Mouse (Mus musculus): ENCODE measurements around the gene Rad51d. TPM values are rescaled to one million over a fixed set of nuclear protein-coding genes. Genes with fewer than 3 reads are reported as not detected.
"Not testable (repeated sequence)": the region's sequence is repeated elsewhere in the genome, so short reads cannot be mapped to it uniquely, and the experiment has no call there.

Gene Rad51d
- total RNA-seq (2021), result 10 to 100 TPM; 10.5 to 12.0 TPM
- long read RNA-seq, experiment 1, transcript Rad51d-201 (10 exons, 3,426 nt), result major isoform, 5 of 5 reads
- long read RNA-seq, experiment 1, partial matches to known transcripts, result 0 of 5 reads
- long read RNA-seq, experiment 1, other reads (novel, unspliced or antisense), result 0 of 5 reads
- long read RNA-seq, experiment 2, transcript Rad51d-201 (10 exons, 3,426 nt), result major isoform, 5 of 5 reads
- long read RNA-seq, experiment 2, partial matches to known transcripts, result 0 of 5 reads
- long read RNA-seq, experiment 2, other reads (novel, unspliced or antisense), result 0 of 5 reads

DNA sequence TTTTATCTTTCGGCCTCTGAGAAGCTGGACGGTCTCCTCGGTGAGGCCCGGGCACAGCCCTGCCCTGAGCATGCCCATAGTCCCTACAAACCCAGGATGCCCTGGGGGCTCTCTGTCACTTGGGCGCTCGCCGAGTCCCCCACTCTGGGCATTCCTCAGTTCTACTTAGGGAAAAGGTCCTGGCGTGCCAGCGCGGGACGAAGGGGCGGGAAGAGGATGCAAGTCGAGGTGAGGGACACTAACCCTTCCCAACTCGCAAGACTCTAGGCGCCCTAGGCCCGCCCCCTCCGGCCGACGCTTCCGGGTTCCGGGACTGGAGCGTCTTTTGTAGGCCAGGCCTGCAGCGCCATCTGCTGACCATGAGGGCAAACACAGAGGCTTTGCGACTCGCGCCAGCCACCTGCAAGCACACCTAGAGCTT is at the start of gene Rad51d:
Gene Rad51d (minus strand): TSS at position 273 of the 421 bp plus-strand sequence.
- DNase-seq, result peak; percentile 95 to 97

GRCm38 (mm10) chr11:82933186-82933585 is 42.8 kb upstream of the Rad51d start:
- DNase-seq, result no peak

- not testable (repeated sequence) for DNase-seq
These were observed 41.4 kb upstream of the Rad51d start for GRCm38 (mm10) chr11:82931671-82932450.

DNA sequence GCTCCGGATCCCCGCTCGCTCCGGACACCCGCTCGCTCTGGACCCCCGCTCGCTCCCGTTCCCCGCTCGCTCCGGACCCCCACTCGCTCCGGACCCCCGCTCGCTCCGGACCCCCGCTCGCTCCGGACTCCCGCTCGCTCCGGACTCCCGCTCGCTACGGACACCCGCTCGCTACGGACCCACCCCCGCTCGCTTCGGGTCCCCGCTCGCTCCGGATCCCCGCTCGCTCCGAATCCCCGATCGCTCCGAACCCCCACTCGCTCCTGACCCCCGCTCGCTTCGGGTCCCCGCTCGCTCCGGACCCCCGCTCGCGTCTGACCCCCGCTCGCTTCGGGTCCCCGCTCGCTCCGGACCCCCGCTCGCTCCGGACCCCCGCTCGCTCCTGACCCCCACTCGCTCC is 40.7 kb upstream of the Rad51d start:
- DNase-seq, result not testable (repeated sequence)

DNA sequence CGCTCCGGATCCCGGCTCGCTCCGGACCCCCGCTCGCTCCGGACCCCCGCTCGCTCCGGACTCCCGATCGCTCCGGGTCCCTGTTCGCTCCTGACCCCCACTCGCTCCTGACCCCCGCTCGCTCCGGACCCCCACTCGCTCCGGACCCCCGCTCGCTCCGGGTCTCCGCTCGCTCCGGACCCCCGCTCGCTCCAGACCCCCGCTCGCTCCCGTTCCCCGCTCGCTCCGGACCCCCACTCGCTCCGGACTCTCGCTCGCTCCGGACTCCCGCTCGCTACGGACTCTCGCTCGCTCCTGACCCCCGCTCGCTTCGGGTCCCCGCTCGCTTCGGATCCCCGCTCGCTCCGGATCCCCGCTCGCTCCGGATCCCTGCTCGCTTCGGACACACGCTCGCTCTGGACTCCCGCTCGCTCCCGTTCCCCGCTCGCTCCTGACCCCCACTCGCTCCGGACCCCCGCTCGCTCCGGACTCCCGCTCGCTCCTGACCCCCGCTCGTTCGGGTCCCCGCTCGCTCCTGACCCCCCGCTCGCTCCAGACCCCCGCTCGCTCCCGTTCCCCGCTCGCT is 40.1 kb upstream of the Rad51d start:
- not testable (repeated sequence) for DNase-seq

DNA sequence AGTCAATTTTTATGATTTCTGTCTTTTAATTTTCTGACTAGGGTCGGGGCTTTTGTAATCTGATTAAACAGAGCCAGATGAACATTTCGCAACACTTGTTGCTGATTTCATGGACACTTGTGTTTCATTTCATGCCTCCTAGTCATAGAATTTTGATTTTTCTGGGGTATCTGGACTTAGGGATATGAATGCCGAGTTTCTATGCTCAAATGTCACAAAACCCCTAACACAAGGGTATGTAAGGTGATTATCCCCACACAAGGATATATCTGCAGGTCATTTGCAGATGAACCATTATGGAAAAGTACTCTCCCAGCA is 39.2 kb upstream of the Rad51d start:
- DNase-seq, result no peak

DNA sequence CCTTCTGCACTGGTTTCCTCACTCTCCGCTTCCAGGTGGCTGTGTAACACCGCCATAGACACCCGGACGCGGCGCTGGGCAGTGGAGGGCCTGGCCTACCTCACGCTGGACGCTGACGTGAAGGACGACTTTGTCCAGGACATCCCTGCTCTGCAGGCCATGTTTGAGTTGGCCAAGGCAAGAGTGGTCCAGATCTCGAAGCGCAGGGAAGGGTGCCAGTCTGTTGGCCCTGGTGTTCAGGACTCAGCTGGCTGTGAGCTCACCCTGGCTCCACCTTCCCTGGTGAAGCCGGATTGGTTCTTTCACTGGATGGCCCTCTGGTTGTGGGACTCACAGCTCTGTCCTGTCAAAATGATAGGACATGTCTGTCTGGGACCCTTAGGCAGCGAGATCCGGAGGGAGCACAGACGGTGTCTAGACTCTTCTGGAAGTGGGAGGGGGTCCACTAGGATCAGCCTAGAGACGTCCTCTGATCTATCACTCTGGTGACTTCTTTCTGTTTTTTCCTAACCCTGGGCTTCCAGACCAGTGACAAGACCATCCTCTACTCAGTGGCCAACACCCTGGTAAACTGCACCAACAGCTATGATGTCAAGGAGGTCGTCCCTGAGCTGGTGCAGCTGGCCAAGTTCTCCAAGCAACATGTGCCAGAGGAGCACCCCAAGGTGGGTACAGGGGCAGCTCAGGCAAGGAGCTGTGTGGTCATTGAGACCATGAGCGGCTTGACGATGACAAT is 38.7 kb upstream of the Rad51d start:
- no peak for DNase-seq

DNA sequence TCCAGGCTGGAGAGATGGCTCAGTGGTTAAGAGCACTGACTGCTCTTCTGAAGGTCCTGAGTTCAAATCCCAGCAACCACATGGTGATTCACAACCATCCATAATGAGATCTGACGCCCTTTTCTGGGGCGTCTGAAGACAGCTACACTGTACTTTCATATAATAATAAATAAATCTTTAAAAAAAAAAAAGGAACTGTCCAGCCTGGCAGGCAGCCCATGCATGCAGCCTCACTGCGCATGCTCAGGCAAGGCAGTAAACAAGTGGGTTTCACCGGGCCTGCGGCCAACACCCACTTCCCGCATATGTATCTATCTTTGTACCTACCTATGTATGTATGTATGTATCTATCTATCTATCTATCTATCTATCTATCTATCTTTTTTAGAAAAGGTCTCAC is 33.5 kb upstream of the Rad51d start:
- not testable (repeated sequence) for DNase-seq

- no peak for DNase-seq
These were observed 31.3 kb upstream of the Rad51d start for GRCm38 (mm10) chr11:82921691-82922090.

- no peak for DNase-seq
These were observed 30.4 kb upstream of the Rad51d start for GRCm38 (mm10) chr11:82920768-82921167.

GRCm38 (mm10) chr11:82914711-82915352 is 24.4 kb upstream of the Rad51d start:
- peak; percentile 78 to 90 for DNase-seq

GRCm38 (mm10) chr11:82910679-82911389 is 20.4 kb upstream of the Rad51d start:
- DNase-seq, result peak; percentile 81 to 88

DNA sequence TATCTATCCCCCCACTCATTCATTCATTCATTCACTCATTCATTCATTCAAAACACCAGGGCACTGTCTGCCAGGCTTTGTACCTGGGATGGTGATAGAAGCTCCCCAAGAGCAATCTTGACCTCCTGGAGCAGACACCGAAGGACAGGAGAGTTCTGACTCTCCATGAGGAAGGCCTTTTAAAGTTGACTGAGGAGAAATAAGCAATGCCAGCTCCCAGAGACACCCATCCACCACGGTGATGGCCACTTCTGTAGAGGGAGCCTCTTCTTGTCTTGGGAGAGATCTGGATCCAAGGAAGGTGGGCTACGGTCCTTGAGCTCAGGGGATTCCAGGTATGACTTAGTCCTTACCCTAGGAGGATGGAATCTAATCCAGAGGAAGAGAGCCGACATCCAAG is 19.8 kb upstream of the Rad51d start, which contains the start of gene Unc45b:
Gene Unc45b (plus strand): TSS at position 301 of the 400 bp plus-strand sequence.
- no peak for DNase-seq

- DNase-seq, result no peak
These were observed 18.2 kb upstream of the Rad51d start for GRCm38 (mm10) chr11:82908608-82908989.

DNA sequence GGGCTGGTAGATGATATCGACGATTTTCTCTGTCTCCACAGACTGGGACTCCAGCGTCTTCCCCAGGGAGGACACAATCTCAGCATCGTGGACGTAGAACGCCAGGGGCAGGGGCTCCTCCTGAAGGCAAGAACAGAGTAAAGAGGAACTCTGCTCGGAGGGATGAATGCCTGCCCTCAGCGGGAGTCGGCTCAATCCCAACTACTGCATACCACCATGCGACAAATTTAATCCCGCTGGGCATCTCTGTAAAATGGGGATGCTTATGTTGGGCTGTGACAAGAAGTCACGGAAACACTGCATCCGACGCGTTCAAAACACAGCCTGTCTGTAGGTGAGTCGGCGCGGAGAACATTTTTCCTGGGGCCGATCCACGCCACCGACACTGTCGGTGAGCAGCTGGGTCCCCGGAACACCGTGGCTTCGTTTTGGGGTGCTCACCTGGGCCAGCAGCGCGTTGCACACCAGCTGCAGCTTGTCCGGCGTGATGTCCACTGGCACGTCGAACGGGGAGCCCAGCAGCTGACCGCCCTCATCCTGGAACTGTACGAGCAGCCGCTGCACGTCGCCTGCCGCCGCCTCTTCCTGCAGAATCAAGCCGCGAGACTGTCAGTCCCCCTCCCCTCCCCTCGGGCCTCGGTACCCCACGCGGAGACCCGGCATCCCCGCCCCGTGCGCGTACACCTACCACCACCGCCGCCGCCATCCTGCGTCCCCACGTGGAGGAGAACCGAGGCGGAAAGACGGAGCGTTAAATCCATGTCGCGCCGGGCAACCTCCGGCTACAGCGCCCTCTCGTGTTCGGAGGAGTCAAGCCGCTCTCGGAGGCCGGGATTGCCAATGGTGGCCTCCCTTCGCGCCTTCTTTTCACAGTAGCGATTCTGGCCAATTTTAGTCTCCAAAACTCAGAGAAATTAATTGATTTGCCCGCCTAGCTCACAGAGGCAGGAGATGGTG is 17.5 kb upstream of the Rad51d start, which contains the start of gene Nle1:
Gene Nle1 (minus strand): TSS at position 761 of the 957 bp plus-strand sequence.
- DNase-seq, result peak; percentile 92 to 97

- no peak for DNase-seq
These were observed 15.4 kb upstream of the Rad51d start for GRCm38 (mm10) chr11:82905816-82906215.

DNA sequence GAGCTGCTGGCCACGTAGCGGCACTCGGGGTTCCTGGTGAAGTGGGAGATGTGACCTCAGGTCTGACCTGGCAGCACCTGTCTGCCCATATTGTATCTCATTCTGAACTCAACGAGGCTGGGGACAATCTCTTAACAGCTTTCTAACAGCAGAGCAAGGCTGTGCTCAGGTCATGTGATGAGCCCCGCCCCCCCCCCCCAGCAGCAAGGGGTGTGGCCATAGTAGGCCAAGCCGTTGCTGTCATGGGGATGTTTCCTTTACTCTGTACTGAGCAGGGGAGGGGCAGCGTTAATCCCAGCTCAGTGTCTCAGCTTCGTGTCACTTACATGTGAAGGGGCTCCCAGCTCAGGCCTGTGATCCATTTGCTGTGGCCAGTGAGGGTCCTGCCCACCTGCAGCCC is 14.5 kb upstream of the Rad51d start:
- DNase-seq, result no peak

DNA sequence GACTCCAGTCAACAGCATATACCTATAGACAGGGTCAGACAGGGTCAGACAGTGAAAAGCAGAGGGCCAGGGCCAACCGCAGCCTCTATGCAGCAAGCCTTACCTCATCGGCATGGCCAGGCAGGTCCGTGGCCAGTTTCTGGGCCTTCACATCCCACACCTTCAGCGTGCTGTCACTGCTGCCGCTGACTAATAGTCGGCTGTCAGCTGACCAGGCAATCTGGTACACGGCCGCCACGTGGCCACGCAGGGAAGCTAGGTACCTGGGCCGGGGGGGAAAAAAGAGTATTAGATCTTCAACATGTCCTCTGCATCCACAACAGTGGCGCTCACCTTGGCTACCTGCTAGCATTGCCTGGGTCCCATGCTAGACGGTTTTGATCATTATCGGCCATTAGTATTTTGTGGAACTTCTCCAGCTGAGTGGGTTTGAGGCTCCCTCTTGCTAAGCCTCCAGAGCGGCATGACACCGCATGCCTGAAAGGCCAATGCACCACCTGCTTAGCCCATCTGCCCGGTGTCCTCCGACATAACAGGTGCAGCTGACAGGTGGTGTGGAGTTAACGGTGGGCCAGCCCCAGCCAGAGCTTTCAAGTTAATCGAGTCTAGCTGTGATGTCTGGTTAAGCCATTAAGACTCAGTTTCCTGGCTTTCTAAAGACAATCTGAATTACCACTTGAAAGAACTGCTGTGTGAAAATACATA is 11.3 kb upstream of the Rad51d start:
- no peak for DNase-seq

DNA sequence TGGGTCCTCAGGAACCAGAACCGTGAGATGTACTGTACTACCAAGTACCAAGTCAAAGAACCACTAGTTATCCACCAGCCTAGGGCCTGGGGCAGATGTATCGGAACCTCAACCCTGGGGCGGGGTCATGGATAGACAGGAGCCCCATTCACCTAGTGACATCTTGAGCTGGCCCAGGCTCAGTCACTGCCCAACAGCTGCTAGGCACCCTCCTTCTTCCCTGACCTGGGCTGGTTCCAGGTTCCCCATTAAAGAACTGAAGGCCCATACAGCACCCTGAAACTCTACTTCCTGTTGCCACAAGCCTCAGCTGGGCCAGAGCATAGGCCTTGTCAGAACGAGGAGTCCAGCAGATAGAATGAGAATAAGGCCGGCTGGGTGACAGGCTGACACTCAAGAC is 9.3 kb upstream of the Rad51d start:
- no peak for DNase-seq

Measured in heart, adult 18-20 months (tissue).